Mouse (Mus musculus): ENCODE data around the gene Alox5ap. TPM values are rescaled to one million over a fixed set of nuclear protein-coding genes. Genes with fewer than 3 reads are reported as not detected.

The Alox5ap gene
- polyA plus RNA-seq, 1 experiment, result 1,124 TPM

DNA sequence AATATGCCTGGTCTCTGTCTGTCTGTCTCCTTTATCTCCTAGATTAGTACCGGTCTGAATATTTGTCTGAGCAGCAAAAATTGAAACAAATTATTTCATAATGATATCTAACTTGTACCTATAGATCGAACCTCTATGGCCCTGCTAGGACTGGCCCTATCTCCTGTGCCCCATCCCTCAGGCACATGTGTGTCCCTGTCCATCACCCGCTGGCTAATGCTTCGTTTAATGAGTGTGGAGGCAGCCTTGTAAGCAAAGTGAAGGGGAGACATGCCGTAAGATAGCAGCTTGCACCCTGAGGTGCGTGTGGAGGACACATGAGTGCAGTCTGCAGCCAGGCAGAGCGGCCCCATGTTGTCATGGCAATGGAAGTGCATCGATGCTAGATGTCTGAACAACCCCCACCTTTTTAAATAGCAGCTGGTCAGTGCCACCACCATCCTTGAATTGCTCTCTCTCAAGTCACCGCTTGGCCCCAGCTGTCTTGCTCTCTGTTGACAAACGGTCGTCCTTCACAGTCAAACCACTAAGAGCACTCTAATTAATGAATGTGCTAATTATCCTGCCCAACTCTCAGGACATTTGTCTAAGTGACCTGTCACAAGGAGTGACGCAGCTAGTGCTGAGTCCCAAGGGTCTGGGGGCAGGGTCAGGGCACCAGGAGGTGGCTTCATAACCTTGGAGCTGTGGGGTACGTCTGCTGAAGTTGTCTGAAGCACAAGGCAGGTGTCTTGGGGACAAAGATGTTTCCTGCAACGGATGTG, 6.9 kb upstream of the Alox5ap start:
- H3K27ac ChIP-seq (ENCODE audit: insufficient read depth, low read depth, low read length), result no peak overlapping the region
- peaks cover 7% of the 10 kb centered on the region; the same call in 1 of the 2 replicates for H3K4me1 ChIP-seq (ENCODE audit: control insufficient read depth, insufficient read depth, low read length)
- no peak overlapping the region for H3K4me3 ChIP-seq (ENCODE audit: insufficient read depth, low read length)
- TF ChIP-seq POLR2A (IDR thresholded peaks at IDR 0.05; ENCODE audit: borderline replicate concordance, low read depth, low read length), result no peak
- no peak for TF ChIP-seq CTCF (IDR thresholded peaks at IDR 0.05; ENCODE audit: low read depth, low read length)

DNA sequence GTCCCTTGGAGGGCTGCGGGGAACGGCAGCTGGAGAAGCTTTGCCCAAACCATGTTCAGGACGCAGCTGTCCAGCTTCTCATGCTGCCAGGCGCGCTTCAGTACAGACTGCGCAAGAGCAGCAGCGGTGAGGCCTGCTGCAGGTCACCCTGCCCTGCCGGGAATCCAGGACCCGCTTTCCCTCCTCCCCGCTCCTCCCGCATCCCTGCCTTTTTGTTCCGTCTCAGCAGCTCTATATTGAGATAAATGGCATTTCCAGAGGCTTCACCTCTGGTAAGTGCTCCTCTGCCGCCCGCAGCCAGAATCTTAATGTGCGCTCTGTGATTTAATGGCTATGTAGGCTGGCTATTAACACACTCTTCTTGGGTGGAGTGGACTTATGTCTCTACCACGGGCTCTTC, 5.5 kb upstream of the Alox5ap start:
- TF ChIP-seq CTCF (IDR thresholded peaks at IDR 0.05; ENCODE audit: low read depth, low read length), result no peak
- TF ChIP-seq POLR2A (IDR thresholded peaks at IDR 0.05; ENCODE audit: borderline replicate concordance, low read depth, low read length), result no peak
- Histone ChIP-seq H3K27ac (ENCODE audit: insufficient read depth, low read depth, low read length) (no peak overlapping the region), H3K4me1 (ENCODE audit: control insufficient read depth, insufficient read depth, low read length) (peaks cover 9% of the 10 kb centered on the region; the same call in 1 of the 2 replicates), H3K4me3 (ENCODE audit: insufficient read depth, low read length) (no peak overlapping the region)

DNA sequence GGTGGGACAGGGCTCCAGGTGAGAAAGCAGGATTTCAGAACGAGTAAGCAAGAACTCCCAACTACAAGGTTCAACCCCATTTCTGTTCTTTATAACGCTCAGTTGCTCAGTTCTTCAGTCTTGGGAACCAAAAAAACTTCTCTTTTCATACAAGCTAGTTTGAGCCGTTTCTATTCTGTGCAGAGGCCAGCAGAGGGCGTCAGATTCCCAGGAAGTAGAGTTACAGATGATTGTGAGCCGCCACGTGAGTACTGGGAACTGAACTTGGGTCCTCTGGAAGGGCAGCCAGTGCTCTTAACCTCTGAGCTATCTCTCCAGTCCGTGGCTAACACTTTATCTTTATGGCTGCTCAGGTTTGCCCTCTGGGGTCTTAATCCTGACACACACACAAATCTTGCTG, 3.1 kb upstream of the Alox5ap start:
- H3K4me3 ChIP-seq (ENCODE audit: insufficient read depth, low read length), result no peak overlapping the region
- H3K27ac ChIP-seq (ENCODE audit: insufficient read depth, low read depth, low read length), result no peak overlapping the region
- H3K4me1 ChIP-seq (ENCODE audit: control insufficient read depth, insufficient read depth, low read length), result peaks cover 14% of the 10 kb centered on the region
- TF ChIP-seq CTCF (IDR thresholded peaks at IDR 0.05; ENCODE audit: low read depth, low read length) (no peak), POLR2A (IDR thresholded peaks at IDR 0.05; ENCODE audit: borderline replicate concordance, low read depth, low read length) (no peak)

DNA sequence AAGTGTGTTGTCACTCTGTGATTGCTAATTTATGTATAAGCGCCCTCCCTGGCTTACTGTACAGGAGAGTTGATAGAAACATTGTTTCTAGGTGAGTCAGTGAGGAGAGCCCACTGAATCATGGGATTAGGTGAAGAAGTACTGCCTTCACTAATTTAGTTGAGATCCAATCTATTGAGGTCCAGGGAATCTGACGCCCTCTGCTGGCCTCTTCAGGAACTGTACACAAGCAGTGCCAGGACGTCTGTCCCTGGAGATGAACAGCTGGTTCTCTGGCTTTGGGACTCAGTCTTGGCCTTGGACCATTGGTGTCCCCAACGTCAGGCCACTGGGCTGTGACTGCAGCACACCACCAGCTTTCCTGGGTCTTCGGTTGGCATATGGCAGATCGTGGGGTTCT, 2.7 kb upstream of the Alox5ap start:
- no peak overlapping the region for H3K27ac ChIP-seq (ENCODE audit: insufficient read depth, low read depth, low read length)
- peaks cover 15% of the 10 kb centered on the region for H3K4me1 ChIP-seq (ENCODE audit: control insufficient read depth, insufficient read depth, low read length)
- H3K4me3 ChIP-seq (ENCODE audit: insufficient read depth, low read length), result no peak overlapping the region
- no peak for TF ChIP-seq POLR2A (IDR thresholded peaks at IDR 0.05; ENCODE audit: borderline replicate concordance, low read depth, low read length)

DNA sequence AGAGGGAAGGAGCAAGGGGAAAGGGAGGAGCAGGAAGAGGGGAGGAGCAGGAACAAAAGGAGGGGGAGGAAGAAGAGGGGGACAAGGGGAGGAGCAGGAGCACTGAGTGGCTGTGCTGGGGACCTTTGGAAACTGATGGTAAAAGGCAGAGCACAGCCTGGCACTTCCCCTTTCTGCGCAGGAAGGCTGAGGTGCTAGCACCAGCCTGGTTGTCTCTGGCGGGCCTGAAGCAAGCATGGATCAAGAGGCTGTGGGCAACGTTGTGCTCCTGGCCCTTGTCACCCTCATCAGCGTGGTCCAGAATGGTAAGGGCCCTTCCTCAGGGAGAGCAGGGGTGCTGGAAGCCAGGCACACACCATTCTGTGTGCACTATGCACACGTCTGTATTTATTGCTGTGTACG, 312 bp downstream of the Alox5ap start:
- peak overlapping the region; percentile 72 for H3K4me3 ChIP-seq (ENCODE audit: insufficient read depth, low read length)
- TF ChIP-seq CTCF (IDR thresholded peaks at IDR 0.05; ENCODE audit: low read depth, low read length) (no peak), POLR2A (IDR thresholded peaks at IDR 0.05; ENCODE audit: borderline replicate concordance, low read depth, low read length) (0 out of 2 replicates have a peak, but pooled peaks have one; percentile 74)
- H3K27ac ChIP-seq (ENCODE audit: insufficient read depth, low read depth, low read length), result peak overlapping the region; percentile 67
- peaks cover 28% of the 10 kb centered on the region for H3K4me1 ChIP-seq (ENCODE audit: control insufficient read depth, insufficient read depth, low read length)

DNA sequence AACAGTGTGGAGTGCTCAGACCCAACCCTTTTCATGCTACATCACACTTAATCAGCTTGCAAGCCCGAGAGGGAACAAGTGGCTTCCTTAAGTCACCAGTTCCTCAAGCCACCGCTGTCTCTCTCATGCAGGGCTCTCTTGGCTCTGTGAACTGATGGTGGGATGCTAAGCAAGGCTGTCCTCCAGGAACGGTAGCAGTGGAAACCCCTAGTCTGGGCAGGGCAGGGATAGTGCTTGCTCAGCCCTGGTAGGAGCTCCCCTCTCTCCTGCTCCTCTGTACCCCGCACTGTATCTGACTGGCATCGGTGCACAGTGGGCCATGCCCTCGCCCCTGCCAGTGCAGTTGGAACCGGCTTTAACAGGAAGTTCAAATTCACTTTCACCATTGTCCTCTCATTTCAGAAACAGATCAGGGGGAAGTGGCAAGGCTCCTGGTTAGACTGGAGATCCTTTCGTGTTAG, 2.2 kb downstream of the Alox5ap start:
- Histone ChIP-seq H3K27ac (ENCODE audit: insufficient read depth, low read depth, low read length) (peak overlapping the region; percentile 93), H3K4me1 (ENCODE audit: control insufficient read depth, insufficient read depth, low read length) (peaks cover 27% of the 10 kb centered on the region), H3K4me3 (ENCODE audit: insufficient read depth, low read length) (peak overlapping the region; percentile 61)
- TF ChIP-seq CTCF (IDR thresholded peaks at IDR 0.05; ENCODE audit: low read depth, low read length) (no peak), POLR2A (IDR thresholded peaks at IDR 0.05; ENCODE audit: borderline replicate concordance, low read depth, low read length) (no peak)

DNA sequence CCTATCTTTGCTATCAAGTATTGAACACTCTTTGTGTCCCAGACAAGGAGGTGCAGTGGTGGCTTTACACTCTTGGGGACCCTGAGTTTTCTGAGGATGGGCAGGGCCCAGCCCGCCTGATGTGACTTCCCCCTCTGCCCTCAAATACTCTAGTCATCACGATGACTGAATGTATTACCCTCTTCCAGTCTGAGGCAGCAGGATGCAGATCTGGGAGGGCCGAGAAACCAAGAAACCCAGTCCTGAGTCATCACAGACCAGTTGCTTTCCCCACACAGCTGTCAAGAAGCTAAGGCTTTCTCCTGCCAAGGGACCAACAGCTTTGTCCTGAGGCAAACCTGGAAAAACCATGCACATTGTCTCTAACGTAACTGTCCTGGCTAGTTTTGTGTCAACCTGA, 2.9 kb downstream of the Alox5ap start:
- H3K27ac ChIP-seq (ENCODE audit: insufficient read depth, low read depth, low read length), result peak overlapping the region; percentile 93
- TF ChIP-seq POLR2A (IDR thresholded peaks at IDR 0.05; ENCODE audit: borderline replicate concordance, low read depth, low read length), result no peak
- TF ChIP-seq CTCF (IDR thresholded peaks at IDR 0.05; ENCODE audit: low read depth, low read length), result no peak
- H3K4me3 ChIP-seq (ENCODE audit: insufficient read depth, low read length), result peak overlapping the region; percentile 61
- H3K4me1 ChIP-seq (ENCODE audit: control insufficient read depth, insufficient read depth, low read length), result peaks cover 33% of the 10 kb centered on the region

DNA sequence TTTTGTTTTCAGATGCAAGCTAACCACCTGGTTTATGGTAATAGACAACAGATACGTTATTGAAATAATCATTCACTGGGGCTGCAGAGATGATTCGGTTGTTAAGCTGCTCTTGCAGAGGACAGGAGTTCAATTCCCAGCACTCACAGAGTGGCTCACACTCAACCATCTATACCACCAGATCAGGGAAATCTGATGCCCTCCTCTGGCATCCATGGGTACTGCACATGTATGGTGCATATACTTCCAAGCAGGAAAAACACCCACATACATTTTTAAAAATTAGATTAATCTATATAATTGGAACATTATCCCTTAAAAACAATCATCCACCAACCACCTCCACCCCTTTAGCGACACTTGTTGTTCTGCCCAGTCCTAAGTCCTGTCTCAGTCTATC, 6.7 kb downstream of the Alox5ap start:
- peaks cover 45% of the 10 kb centered on the region for H3K4me1 ChIP-seq (ENCODE audit: control insufficient read depth, insufficient read depth, low read length)
- H3K27ac ChIP-seq (ENCODE audit: insufficient read depth, low read depth, low read length), result peak overlapping the region; percentile 84
- TF ChIP-seq CTCF (IDR thresholded peaks at IDR 0.05; ENCODE audit: low read depth, low read length), result no peak
- H3K4me3 ChIP-seq (ENCODE audit: insufficient read depth, low read length), result no peak overlapping the region

DNA sequence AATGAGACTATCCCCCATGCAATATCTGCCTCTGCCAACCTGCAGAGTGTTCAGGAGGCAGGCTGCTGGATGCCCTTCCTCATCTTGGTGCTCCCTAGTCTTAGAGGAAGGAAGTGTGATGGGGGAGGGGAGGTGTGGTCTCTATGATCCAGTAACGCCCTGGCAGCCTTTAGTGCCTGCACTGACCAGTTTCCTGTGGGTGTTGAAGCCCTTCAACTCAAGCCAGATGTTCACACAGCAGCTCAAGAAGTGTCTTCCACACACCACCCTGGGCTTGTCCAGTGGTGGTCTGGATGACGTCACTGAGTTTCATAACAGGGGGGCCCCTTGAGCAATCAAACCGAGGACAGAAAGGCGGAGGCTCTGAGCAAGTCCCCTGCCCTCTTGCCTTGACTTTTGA, 8.0 kb downstream of the Alox5ap start:
- TF ChIP-seq POLR2A (IDR thresholded peaks at IDR 0.05; ENCODE audit: borderline replicate concordance, low read depth, low read length) (no peak), CTCF (IDR thresholded peaks at IDR 0.05; ENCODE audit: low read depth, low read length) (no peak)
- peaks cover 39% of the 10 kb centered on the region for H3K4me1 ChIP-seq (ENCODE audit: control insufficient read depth, insufficient read depth, low read length)
- peak overlapping the region; percentile 84 for H3K27ac ChIP-seq (ENCODE audit: insufficient read depth, low read depth, low read length)
- H3K4me3 ChIP-seq (ENCODE audit: insufficient read depth, low read length), result no peak overlapping the region

DNA sequence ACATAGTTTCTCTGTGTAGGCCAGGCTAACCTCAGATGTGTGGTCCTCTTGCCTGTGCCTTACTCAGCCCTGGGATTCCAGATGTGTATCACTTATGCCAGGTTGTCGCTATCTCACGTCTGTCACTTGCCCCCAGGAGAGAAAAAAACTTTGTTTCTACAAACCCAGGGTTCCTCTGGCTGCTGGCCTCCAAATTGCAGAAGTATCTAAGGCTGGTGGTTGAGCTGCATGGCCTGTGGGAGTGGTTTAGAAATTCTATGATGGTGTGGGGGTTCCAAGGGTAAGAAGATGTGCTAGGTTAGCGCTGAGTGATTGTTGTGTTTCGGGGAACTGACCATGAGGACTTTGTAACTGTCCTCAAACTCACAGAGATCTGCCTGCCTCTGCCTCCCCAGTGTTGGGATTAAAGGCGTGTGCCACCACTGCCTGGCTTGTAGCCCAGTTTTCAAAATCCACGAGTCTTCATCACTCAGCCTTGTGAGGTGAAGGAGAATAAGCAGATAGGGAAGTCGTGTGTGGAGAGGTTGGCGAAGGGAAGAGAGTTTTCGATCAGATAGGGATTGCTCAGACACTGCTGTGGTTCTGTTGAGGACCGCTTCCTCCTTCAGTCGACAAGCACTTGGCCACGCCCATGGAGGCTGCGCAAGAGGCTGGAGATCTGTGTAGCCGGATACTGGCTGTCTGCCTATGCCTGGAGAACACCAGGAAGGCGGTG, 10.0 kb downstream of the Alox5ap start:
- peak overlapping the region; percentile 45 for H3K4me3 ChIP-seq (ENCODE audit: insufficient read depth, low read length)
- H3K4me1 ChIP-seq (ENCODE audit: control insufficient read depth, insufficient read depth, low read length), result peaks cover 29% of the 10 kb centered on the region
- TF ChIP-seq CTCF (IDR thresholded peaks at IDR 0.05; ENCODE audit: low read depth, low read length) (no peak), POLR2A (IDR thresholded peaks at IDR 0.05; ENCODE audit: borderline replicate concordance, low read depth, low read length) (no peak)
- peak overlapping the region; percentile 99 for H3K27ac ChIP-seq (ENCODE audit: insufficient read depth, low read depth, low read length)
